Mouse (Mus musculus): ENCODE data around the gene Thsd4. TPM values are rescaled to one million over a fixed set of nuclear protein-coding genes. Genes with fewer than 3 reads are reported as not detected.

The Thsd4 gene
- polyA plus RNA-seq, 1 experiment from 2014 or later: 3.4 TPM

DNA sequence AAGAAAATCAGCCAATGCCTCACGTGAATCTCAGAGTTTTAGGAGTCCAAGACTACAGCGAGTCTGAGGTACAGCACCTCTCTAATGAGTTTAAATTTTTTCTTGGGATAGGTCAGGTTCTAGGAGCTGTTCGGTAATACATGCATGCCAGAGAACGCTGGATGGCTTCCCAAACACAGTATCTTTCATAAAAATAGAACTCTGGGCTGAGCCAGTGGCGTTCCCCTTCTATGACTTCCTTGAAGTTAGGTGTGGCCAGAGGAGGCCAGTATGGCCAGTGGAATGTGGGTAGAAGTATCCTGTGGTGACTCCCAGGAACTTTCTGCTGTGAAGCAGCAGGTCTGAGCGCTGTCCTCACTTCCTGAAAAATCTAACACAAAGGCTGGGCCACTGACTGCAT lies 186.4 kb downstream of the Thsd4 start:
- Histone ChIP-seq H3K27ac (ENCODE audit: low read length) (no peak overlapping the region), H3K36me3 (ENCODE audit: insufficient read depth, low read length) (no peaks in the 10 kb centered on the region), H3K4me2 (replicated peaks; ENCODE audit: low read depth, low read length) (no peak overlapping the region), H3K27me3 (replicated peaks; ENCODE audit: insufficient read depth, low read length) (no peaks in the 10 kb centered on the region), H3K4me1 (ENCODE audit: insufficient read depth, low read depth, low read length) (no peaks in the 10 kb centered on the region), H3K9me3 (ENCODE audit: low read length) (no peaks in the 10 kb centered on the region), H3K9ac (replicated peaks; ENCODE audit: low read depth) (no peak overlapping the region), H3K4me3 (ENCODE audit: low read depth, low read length) (no peak overlapping the region)
- ATAC-seq (no peak), DNase-seq (ENCODE audit: low spot score) (no peak)
- TF ChIP-seq EP300 (IDR thresholded peaks at IDR 0.05) (no peak), CTCF (IDR thresholded peaks at IDR 0.05) (no peak)
- WGBS: 74% methylated on average over 6 of the region's 6 CpGs

DNA sequence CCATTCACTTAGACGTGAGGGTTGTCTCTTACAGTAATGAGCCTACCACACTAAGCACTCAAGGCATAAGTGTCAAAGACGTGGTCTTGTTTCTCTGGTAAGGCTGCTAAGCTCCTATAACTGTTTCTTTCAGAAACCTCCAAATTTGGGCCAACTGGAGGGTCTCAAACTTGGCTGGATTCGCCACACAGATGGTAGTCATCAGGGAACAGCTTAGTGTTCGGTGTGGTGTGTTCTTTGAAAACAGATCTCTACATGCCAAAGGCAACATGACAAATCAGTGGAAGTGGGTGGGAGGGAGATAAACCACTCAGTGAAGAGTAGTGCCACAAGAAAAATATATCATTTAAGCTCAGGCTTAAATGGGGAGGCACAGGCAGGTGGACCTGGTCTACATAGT lies 191.9 kb downstream of the Thsd4 start:
- H3K4me1 ChIP-seq (ENCODE audit: insufficient read depth, low read depth, low read length): no peaks in the 10 kb centered on the region
- H3K27ac ChIP-seq (ENCODE audit: low read length): no peak overlapping the region
- DNase-seq (ENCODE audit: low spot score): no peak
- H3K27me3 ChIP-seq (replicated peaks; ENCODE audit: insufficient read depth, low read length): no peaks in the 10 kb centered on the region
- no peaks in the 10 kb centered on the region for H3K9me3 ChIP-seq (ENCODE audit: low read length)
- H3K4me2 ChIP-seq (replicated peaks; ENCODE audit: low read depth, low read length): no peak overlapping the region
- H3K36me3 ChIP-seq (ENCODE audit: insufficient read depth, low read length): no peaks in the 10 kb centered on the region
- WGBS: 56% methylated on average over 4 of the region's 4 CpGs
- H3K4me3 ChIP-seq (ENCODE audit: low read depth, low read length): no peak overlapping the region
- no peak overlapping the region for H3K9ac ChIP-seq (replicated peaks; ENCODE audit: low read depth)
- TF ChIP-seq CTCF (IDR thresholded peaks at IDR 0.05) (no peak), EP300 (IDR thresholded peaks at IDR 0.05) (no peak)
- ATAC-seq: no peak

DNA sequence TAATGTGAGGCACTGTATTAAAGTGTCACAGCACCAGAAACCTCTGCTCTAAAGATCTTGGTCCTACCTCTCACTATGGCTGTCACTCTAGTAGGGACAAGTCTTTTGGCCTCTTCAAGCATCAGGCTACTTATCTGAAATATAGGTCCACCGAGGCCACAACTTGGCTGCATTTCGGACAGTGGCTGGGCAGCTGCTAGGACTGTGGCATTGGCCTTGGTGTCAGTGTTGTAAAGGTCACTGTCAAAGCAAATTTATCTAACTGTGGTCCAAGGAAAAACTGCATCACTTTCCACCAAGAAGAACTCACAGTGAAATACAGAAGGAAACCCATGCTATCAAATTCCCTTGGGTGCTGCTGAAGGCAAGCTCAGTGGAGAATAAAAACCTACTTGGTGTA lies 197.1 kb downstream of the Thsd4 start:
- Histone ChIP-seq H3K4me3 (ENCODE audit: low read depth, low read length) (no peak overlapping the region), H3K4me2 (replicated peaks; ENCODE audit: low read depth, low read length) (no peak overlapping the region), H3K9ac (replicated peaks; ENCODE audit: low read depth) (no peak overlapping the region), H3K9me3 (ENCODE audit: low read length) (no peaks in the 10 kb centered on the region), H3K4me1 (ENCODE audit: insufficient read depth, low read depth, low read length) (no peaks in the 10 kb centered on the region; the same call in 1 of the 2 replicates), H3K36me3 (ENCODE audit: insufficient read depth, low read length) (no peaks in the 10 kb centered on the region), H3K27me3 (replicated peaks; ENCODE audit: insufficient read depth, low read length) (no peaks in the 10 kb centered on the region), H3K27ac (ENCODE audit: low read length) (no peak overlapping the region)
- TF ChIP-seq CTCF (IDR thresholded peaks at IDR 0.05) (no peak), EP300 (IDR thresholded peaks at IDR 0.05) (no peak)
- WGBS: 82% methylated on average over 2 of the region's 2 CpGs
- no peak for ATAC-seq
- no peak for DNase-seq (ENCODE audit: low spot score)

DNA sequence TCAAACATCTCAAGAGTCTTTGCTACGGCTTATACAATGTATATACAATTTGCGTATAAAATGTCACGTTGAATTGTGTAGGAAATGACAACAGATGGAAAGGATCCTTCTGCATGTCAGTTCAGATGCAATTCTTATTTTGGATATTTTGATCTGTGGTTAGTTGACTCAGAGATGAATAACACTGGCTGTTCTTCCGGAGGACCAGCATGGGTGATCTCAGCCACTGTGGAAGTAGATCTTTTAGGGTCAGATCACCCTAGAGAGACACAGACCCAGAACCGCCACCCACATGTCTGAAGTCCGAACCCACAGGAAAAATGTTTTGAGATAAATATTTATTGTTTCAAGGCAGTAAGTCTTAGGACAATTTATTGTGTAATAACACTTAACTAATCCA lies 198.4 kb downstream of the Thsd4 start:
- H3K4me1 ChIP-seq (ENCODE audit: insufficient read depth, low read depth, low read length): no peaks in the 10 kb centered on the region; the same call in 1 of the 2 replicates
- WGBS: 60% methylated on average over 6 of the region's 6 CpGs
- ATAC-seq (no peak), DNase-seq (ENCODE audit: low spot score) (no peak)
- H3K27me3 ChIP-seq (replicated peaks; ENCODE audit: insufficient read depth, low read length): no peaks in the 10 kb centered on the region
- H3K9me3 ChIP-seq (ENCODE audit: low read length): no peaks in the 10 kb centered on the region
- TF ChIP-seq CTCF (IDR thresholded peaks at IDR 0.05) (no peak), EP300 (IDR thresholded peaks at IDR 0.05) (no peak)
- H3K36me3 ChIP-seq (ENCODE audit: insufficient read depth, low read length): no peaks in the 10 kb centered on the region
- H3K4me2 ChIP-seq (replicated peaks; ENCODE audit: low read depth, low read length): no peak overlapping the region
- H3K4me3 ChIP-seq (ENCODE audit: low read depth, low read length): no peak overlapping the region
- H3K9ac ChIP-seq (replicated peaks; ENCODE audit: low read depth): no peak overlapping the region
- no peak overlapping the region for H3K27ac ChIP-seq (ENCODE audit: low read length)

DNA sequence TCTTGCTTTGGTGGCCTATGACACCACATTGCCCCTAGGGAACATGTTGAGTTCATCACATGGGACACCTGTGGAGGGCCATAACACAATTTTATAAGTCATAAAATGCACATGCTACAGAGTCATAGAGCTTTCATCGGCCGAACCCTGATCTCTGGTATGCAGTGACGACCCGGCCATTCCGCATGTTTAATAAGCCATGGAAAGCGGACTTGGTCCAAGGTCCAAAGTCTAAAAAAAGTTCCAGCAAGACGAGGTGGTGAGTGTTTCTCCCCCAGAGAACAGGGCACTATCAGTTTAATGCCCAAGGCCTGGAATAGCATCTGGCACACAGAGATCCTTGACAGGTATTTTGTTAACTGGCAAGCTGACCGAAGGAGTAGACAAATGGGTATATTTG lies 204.6 kb downstream of the Thsd4 start:
- no peak overlapping the region for H3K4me3 ChIP-seq (ENCODE audit: low read depth, low read length)
- 97% methylated on average over 8 of the region's 8 CpGs for WGBS
- no peak for ATAC-seq

DNA sequence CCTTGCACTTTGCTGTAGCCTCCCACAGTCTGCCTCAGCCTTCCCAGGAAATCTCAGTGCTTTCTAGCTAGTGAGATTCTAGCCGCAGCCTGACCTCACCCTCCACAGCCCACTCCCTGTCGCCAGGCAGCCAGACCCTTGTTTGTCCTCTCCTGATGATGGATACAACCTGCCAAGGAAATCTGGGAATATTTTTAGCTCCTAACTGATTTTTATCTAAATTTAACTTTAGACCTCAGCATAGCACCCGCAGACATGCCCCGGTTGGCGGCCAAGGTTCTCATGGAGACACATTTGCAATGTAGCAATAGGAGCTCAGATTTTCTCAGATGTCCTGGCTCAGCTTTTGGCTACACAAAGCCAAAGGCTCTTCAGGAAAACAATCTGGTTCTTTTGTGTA lies 205.3 kb downstream of the Thsd4 start:
- Histone ChIP-seq H3K27me3 (replicated peaks; ENCODE audit: insufficient read depth, low read length) (no peaks in the 10 kb centered on the region), H3K4me3 (ENCODE audit: low read depth, low read length) (no peak overlapping the region), H3K4me2 (replicated peaks; ENCODE audit: low read depth, low read length) (no peak overlapping the region), H3K36me3 (ENCODE audit: insufficient read depth, low read length) (no peaks in the 10 kb centered on the region), H3K27ac (ENCODE audit: low read length) (no peak overlapping the region), H3K9ac (replicated peaks; ENCODE audit: low read depth) (no peak overlapping the region), H3K4me1 (ENCODE audit: insufficient read depth, low read depth, low read length) (no peaks in the 10 kb centered on the region), H3K9me3 (ENCODE audit: low read length) (no peaks in the 10 kb centered on the region)
- ATAC-seq: peak; percentile 25
- 44% methylated on average over 5 of the region's 5 CpGs for WGBS
- DNase-seq (ENCODE audit: low spot score): peak; percentile 38
- TF ChIP-seq CTCF (IDR thresholded peaks at IDR 0.05) (no peak), EP300 (IDR thresholded peaks at IDR 0.05) (no peak)

More for the DNA sequence above, 204.6 kb downstream of the Thsd4 start:
- DNase-seq (ENCODE audit: low spot score): no peak
- Histone ChIP-seq H3K4me1 (ENCODE audit: insufficient read depth, low read depth, low read length) (no peaks in the 10 kb centered on the region), H3K36me3 (ENCODE audit: insufficient read depth, low read length) (no peaks in the 10 kb centered on the region), H3K9me3 (ENCODE audit: low read length) (no peaks in the 10 kb centered on the region), H3K9ac (replicated peaks; ENCODE audit: low read depth) (no peak overlapping the region), H3K4me2 (replicated peaks; ENCODE audit: low read depth, low read length) (no peak overlapping the region), H3K27me3 (replicated peaks; ENCODE audit: insufficient read depth, low read length) (no peaks in the 10 kb centered on the region), H3K27ac (ENCODE audit: low read length) (no peak overlapping the region)
- TF ChIP-seq EP300 (IDR thresholded peaks at IDR 0.05) (no peak), CTCF (IDR thresholded peaks at IDR 0.05) (no peak)

DNA sequence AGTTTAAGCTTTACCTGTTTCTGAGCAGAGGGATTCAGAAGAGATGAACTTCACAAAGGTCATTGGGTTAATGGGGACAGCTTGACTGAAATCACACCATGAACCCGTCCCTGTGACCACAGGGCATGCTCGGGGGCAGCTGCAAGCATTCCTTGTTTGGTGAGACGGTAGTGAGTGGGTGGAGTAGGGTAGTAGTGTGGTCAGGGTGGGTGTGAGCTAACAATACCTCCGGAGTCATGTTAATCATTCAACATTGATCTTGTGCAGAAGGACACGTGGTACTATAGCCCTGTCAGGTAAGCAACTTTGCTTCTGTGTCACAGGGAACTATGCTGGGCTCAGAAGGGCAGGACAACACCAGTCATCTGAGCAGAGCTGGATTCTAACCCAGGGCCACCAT lies 206.3 kb downstream of the Thsd4 start:
- Histone ChIP-seq H3K27me3 (replicated peaks; ENCODE audit: insufficient read depth, low read length) (no peaks in the 10 kb centered on the region), H3K27ac (ENCODE audit: low read length) (no peak overlapping the region), H3K4me3 (ENCODE audit: low read depth, low read length) (no peak overlapping the region), H3K9me3 (ENCODE audit: low read length) (no peaks in the 10 kb centered on the region), H3K4me1 (ENCODE audit: insufficient read depth, low read depth, low read length) (no peaks in the 10 kb centered on the region), H3K9ac (replicated peaks; ENCODE audit: low read depth) (no peak overlapping the region), H3K36me3 (ENCODE audit: insufficient read depth, low read length) (no peaks in the 10 kb centered on the region), H3K4me2 (replicated peaks; ENCODE audit: low read depth, low read length) (no peak overlapping the region)
- ATAC-seq (no peak), DNase-seq (ENCODE audit: low spot score) (no peak)
- WGBS: 47% methylated on average over 5 of the region's 5 CpGs
- no peak for TF ChIP-seq CTCF (IDR thresholded peaks at IDR 0.05)
- no peak for TF ChIP-seq EP300 (IDR thresholded peaks at IDR 0.05)
